Mouse (Mus musculus) layer of hippocampus, adult 9-11 months (tissue): ENCODE measurements around the gene Gm32687.
"Not testable (repeated sequence)": the region's sequence is repeated elsewhere in the genome, so short reads cannot be mapped to it uniquely, and the experiment has no call there.

Source experiments
- DNase-seq: peaks from one replicate; pipeline ENCODE4 v3.0.0; 2022

The Gm32687 gene

DNA sequence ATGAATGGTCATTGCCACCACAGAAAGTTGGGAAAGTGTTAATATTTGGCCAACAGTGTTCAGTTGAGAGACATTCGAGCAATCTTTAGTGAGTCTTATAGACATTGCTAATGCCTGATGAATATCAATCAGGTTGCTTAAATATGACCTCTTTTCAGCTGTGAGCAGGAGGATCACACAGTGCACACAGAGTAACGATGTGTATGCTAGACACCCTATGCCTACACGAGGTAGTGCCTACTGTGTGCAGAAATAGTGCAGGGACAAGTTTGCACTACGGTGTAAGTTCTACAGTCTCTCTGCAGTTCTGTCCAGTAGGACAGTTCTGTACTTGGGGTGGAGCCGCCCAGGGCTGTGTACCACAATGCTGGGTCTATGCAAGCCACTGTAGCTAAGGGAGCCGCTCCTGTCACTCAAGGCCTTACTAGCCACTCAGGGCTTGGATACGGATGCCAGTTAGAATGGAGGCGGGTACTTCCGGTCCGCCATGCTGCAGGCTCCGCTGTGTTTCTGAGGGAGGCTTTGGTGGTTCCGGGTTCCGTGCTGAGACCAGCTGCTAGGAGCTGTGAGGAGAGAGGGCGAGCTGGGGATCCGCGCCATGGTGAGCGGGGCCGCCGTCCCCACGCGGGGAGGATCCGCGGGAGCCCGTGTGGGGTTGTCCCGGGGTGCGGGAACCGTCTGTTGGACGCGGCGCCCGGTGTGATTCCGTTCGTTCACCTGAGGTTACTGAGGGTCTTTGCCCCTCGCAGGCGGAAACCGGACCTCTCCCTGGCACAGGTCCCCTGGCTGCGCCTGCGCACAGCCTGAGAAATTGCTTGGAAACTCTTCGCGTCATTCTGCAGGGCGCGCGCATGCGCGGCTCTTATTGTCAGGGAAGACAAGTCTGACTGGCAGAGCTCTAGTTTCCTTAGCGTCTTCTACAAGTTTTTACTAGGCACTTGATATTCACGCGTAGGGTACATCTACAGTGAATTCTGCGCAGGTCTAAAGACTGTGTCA lies at the start of gene Gm32687:
Gene Gm32687, plus strand, starts transcription at position 526 of the 999 bp plus-strand sequence.
- DNase-seq: peak; percentile 1

DNA sequence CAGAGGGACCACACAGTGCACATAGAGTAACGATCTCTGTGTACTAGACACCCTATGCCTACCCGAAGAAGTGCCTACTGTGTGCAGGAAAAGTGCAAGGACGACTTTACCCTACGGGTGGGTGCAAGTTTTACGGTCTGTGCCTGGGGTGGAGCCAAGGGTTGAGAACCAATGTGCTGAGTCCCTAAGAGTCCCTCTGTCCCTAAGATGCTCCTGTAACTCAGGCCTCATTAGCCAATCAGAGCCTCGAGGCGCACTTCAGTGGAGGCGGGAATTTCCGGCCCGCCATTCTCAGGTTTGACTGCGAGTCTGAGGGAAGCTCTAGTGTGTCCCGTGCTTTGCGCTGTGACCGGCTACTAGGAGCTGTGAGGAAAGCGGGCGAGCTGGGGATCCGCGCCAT lies 17.5 kb upstream of the Gm32687 start:
- DNase-seq: not testable (repeated sequence)

GRCm38 (mm10) chr10:81929842-81930743 lies 66.4 kb downstream of the Gm32687 start, which contains the start of gene Zfp781:
Gene Zfp781, minus strand, starts transcription at chr10:81930480.
- DNase-seq: not testable (repeated sequence)
